Mouse (Mus musculus): Measurements from ENCODE around the gene Haus5. TPM values are rescaled to one million over a fixed set of nuclear protein-coding genes. Genes with fewer than 3 reads are reported as not detected.
A peak's percentile ranks its signal among the peaks of the same experiment; 100 is the strongest.

Gene Haus5
- polyA plus RNA-seq, 1 experiment from 2014 or later: 38.4 TPM

DNA sequence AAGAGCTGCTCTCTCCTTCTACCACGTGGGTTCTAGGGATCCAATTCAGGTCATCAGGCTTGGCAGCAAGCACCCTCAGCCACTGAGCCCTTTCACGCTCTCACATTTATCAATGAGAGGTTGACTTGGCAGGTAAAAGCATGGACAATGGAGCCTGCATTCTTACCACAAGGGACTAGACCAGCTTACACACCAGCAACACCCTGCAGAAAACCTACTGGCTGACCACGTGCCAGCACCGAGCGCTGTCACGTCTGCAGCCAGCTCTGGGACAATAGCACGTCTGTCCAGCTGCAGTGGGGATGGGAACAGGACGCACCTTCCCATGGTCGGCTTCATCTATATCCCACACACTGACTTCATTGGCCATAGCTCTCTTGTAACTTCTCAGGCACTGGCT is 46.1 kb downstream of the Haus5 start:
- H3K36me3 ChIP-seq: peaks cover 64% of the 10 kb centered on the region
- H3K4me3 ChIP-seq: no peak overlapping the region
- H3K9me3 ChIP-seq (replicated peaks): no peaks in the 10 kb centered on the region
- H3K27ac ChIP-seq: no peak overlapping the region
- H3K9ac ChIP-seq: no peak overlapping the region
- ATAC-seq (ENCODE audit: low FRiP score): no peak
- no peaks in the 10 kb centered on the region for H3K4me1 ChIP-seq
- WGBS: 94% methylated on average over 9 of the region's 9 CpGs
- H3K27me3 ChIP-seq: no peaks in the 10 kb centered on the region
- no peak overlapping the region for H3K4me2 ChIP-seq (replicated peaks)

DNA sequence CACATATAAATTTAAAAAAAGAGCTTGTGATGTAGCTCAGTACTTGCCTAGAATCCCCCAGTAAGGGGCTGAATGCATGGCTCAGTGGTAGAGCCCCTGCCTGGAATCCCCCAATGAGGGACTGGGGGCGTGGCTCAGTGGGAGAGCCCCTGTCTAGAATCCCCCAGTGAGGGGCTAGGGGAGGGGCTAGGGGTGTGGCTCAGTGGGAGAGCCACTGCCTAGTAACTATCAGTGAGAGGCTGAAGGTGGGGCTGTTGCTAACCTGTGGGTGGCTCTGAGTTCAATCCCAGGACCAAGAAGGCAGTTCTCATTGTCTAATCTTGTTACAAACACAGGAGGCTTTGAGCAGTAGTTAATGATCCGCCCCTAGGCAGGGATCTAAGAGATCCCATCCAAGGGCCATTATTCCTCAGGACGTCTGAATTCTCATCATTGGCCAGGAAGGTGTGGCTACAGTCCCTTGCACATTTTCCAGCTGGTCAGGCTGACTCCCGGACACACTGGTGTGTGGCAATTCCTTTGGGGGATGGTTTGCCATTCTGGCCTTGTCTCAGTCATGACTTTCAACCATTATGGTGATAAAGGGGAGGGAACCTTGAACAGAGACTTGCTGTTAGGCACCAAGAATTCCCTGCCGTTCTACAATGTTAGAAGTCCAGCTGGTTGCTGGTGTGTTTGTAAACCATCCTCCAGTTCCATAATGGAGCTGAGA is 49.6 kb downstream of the Haus5 start:
- H3K9me3 ChIP-seq (replicated peaks): no peaks in the 10 kb centered on the region
- no peak overlapping the region for H3K27ac ChIP-seq
- no peak overlapping the region for H3K4me2 ChIP-seq (replicated peaks)
- H3K36me3 ChIP-seq: peaks cover 38% of the 10 kb centered on the region
- 58% methylated on average over 5 of the region's 5 CpGs for WGBS
- H3K27me3 ChIP-seq: no peaks in the 10 kb centered on the region
- H3K9ac ChIP-seq: no peak overlapping the region
- no peak overlapping the region for H3K4me3 ChIP-seq
- ATAC-seq (ENCODE audit: low FRiP score): no peak
- H3K4me1 ChIP-seq: no peaks in the 10 kb centered on the region

- Histone ChIP-seq H3K27ac (no peak overlapping the region), H3K4me2 (replicated peaks) (no peak overlapping the region), H3K36me3 (peaks cover 38% of the 10 kb centered on the region), H3K9me3 (replicated peaks) (no peaks in the 10 kb centered on the region), H3K27me3 (no peaks in the 10 kb centered on the region), H3K4me1 (no peaks in the 10 kb centered on the region), H3K9ac (no peak overlapping the region), H3K4me3 (no peak overlapping the region)
- no peak for ATAC-seq (ENCODE audit: low FRiP score)
- 85% methylated on average over 2 of the region's 2 CpGs for WGBS
Measured at GRCm38 (mm10) chr7:30614454-30614853, 50.3 kb downstream of the Haus5 start.

- H3K9me3 ChIP-seq (replicated peaks): no peaks in the 10 kb centered on the region
- WGBS: 27% methylated on average over 14 of the region's 14 CpGs
- no peak overlapping the region for H3K4me3 ChIP-seq
- H3K36me3 ChIP-seq: peaks cover 30% of the 10 kb centered on the region
- ATAC-seq (ENCODE audit: low FRiP score): peak; percentile 26; the same call in 1 of the 2 replicates
- H3K4me1 ChIP-seq: no peaks in the 10 kb centered on the region
- no peak overlapping the region for H3K27ac ChIP-seq
- H3K27me3 ChIP-seq: no peaks in the 10 kb centered on the region
- H3K9ac ChIP-seq: no peak overlapping the region
- H3K4me2 ChIP-seq (replicated peaks): no peak overlapping the region
Measured at GRCm38 (mm10) chr7:30613529-30614112, 51.2 kb downstream of the Haus5 start.

DNA sequence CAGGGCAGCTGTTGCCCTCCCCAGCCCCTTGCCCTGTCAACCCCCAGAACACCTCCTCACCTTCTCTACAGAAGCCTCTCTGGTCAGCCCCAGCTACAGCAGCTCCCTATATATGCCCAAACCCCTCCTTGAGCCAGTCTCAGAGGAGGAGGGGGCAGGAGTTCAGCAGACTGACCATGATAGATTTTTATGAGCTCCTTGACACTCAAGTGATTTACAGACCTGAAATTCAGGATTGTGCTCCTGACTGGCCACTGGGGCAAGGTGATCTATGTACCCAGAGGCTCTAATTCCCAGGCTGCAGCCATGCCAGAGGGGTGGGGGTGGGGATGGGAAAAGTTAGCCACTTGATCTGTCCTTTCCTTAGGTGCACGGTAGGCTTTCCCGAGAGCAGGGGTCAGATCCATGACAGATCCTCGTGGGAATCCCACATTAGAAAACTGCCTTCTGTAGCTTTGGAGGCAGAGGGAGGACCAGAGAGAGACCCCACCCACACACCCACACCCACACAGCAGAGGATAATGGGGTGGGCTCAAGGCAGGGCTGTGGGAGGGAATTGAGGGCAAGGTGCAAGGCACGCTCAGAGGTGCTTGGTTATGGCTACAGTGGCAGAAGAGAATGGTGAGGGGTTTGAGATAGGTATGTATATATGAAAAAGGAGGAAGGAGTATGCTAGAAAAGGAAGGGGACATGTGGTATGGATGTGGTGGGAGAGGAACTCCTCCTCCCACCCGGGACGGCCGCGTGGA is 52.0 kb downstream of the Haus5 start, which contains the start of gene Upk1a:
Gene Upk1a (minus strand): TSS at position 194 of the 749 bp plus-strand sequence.
- Histone ChIP-seq H3K27me3 (no peaks in the 10 kb centered on the region), H3K4me1 (no peaks in the 10 kb centered on the region), H3K36me3 (peaks cover 22% of the 10 kb centered on the region), H3K4me3 (no peak within 1 kb of the TSS), H3K4me2 (replicated peaks) (no peak within 1 kb of the TSS), H3K27ac (no peak within 1 kb of the TSS), H3K9ac (no peak within 1 kb of the TSS), H3K9me3 (replicated peaks) (no peaks in the 10 kb centered on the region)
- ATAC-seq (ENCODE audit: low FRiP score): no peak
- WGBS: 78% methylated on average over 8 of the region's 8 CpGs

GRCm38 (mm10) chr7:30610043-30610442 is 54.8 kb downstream of the Haus5 start:
- Histone ChIP-seq H3K9ac (no peak overlapping the region), H3K36me3 (no peaks in the 10 kb centered on the region), H3K4me1 (no peaks in the 10 kb centered on the region), H3K9me3 (replicated peaks) (no peaks in the 10 kb centered on the region), H3K4me2 (replicated peaks) (no peak overlapping the region), H3K27ac (no peak overlapping the region), H3K27me3 (no peaks in the 10 kb centered on the region; the same call in 1 of the 2 replicates), H3K4me3 (no peak overlapping the region)
- no peak for ATAC-seq (ENCODE audit: low FRiP score)
- WGBS: 57% methylated on average over 7 of the region's 7 CpGs

- no peak for ATAC-seq (ENCODE audit: low FRiP score)
Measured at GRCm38 (mm10) chr7:30608476-30608875, 56.3 kb downstream of the Haus5 start.

DNA sequence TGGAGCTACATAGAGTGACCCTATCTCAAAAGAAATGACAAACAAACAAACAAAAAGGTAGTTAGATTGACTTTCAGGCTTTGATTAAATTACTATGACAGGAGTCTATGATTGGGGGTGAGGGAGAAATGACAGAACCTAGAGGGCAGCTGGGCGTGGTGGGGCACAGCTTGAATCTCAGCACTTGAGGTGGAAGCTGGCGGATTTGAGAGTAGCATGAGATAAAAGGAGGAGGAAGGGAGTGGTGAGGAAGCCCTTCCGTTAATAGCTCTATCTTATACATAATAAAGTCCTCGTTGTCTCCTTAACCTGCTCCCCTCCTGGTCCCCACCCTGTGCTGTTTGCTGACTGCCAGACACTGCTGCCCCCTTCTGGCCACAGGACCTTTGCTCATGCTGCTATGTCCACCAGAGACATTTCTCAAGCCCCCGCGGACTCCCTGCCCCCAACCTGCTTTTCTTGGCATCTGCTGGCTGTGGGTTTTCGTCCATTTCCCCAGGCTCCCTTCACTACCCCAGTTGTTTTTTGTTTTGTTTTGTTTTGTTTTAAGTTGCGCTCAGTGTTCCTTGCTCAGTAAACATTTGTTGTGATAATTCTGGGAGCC is 57.0 kb downstream of the Haus5 start:
- no peak overlapping the region for H3K4me3 ChIP-seq
- no peaks in the 10 kb centered on the region; the same call in 1 of the 2 replicates for H3K27me3 ChIP-seq
- 0 out of 2 replicates have a peak, but pooled peaks have one; percentile 48 for ATAC-seq (ENCODE audit: low FRiP score)
- no peak overlapping the region for H3K9ac ChIP-seq
- H3K9me3 ChIP-seq (replicated peaks): no peaks in the 10 kb centered on the region
- H3K36me3 ChIP-seq: no peaks in the 10 kb centered on the region
- H3K4me2 ChIP-seq (replicated peaks): no peak overlapping the region
- 35% methylated on average over 8 of the region's 8 CpGs for WGBS
- H3K27ac ChIP-seq: no peak overlapping the region
- H3K4me1 ChIP-seq: no peaks in the 10 kb centered on the region

More at GRCm38 (mm10) chr7:30608476-30608875, 56.3 kb downstream of the Haus5 start:
- Histone ChIP-seq H3K36me3 (no peaks in the 10 kb centered on the region), H3K9ac (no peak overlapping the region), H3K27ac (no peak overlapping the region), H3K4me3 (no peak overlapping the region), H3K4me2 (replicated peaks) (no peak overlapping the region), H3K4me1 (no peaks in the 10 kb centered on the region), H3K9me3 (replicated peaks) (no peaks in the 10 kb centered on the region), H3K27me3 (no peaks in the 10 kb centered on the region; the same call in 1 of the 2 replicates)
- WGBS: 54% methylated on average over 14 of the region's 16 CpGs

- Histone ChIP-seq H3K27me3 (no peaks in the 10 kb centered on the region; the same call in 1 of the 2 replicates), H3K9ac (no peak overlapping the region), H3K4me3 (no peak overlapping the region), H3K4me2 (replicated peaks) (no peak overlapping the region), H3K27ac (no peak overlapping the region), H3K36me3 (no peaks in the 10 kb centered on the region), H3K9me3 (replicated peaks) (no peaks in the 10 kb centered on the region), H3K4me1 (peaks cover 9% of the 10 kb centered on the region)
- no peak for ATAC-seq (ENCODE audit: low FRiP score)
- WGBS: 86% methylated on average over 8 of the region's 8 CpGs
Measured at GRCm38 (mm10) chr7:30604944-30605343, 59.9 kb downstream of the Haus5 start.

DNA sequence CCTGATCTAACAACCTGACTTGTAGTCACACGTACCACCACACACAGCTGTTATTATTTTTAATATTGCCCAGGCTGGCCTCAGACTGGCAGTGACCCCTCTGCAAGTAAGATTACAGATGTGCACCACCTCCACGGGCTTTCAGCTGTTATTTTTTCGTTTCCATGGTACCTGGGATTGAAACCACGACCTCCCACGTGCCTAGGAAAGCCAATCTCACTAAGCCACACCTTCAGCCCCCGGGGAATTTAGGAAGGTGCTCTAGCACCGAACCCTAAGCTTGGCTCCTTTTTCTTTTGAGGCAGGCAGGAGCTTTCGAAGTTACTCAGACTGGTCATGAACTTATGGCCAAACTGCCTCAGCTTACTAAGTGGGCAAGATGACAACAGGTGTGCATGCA is 60.4 kb downstream of the Haus5 start:
- Histone ChIP-seq H3K9ac (no peak overlapping the region), H3K9me3 (replicated peaks) (no peaks in the 10 kb centered on the region), H3K27ac (no peak overlapping the region), H3K4me3 (no peak overlapping the region), H3K4me1 (peaks cover 12% of the 10 kb centered on the region), H3K36me3 (no peaks in the 10 kb centered on the region), H3K27me3 (no peaks in the 10 kb centered on the region; the same call in 1 of the 2 replicates), H3K4me2 (replicated peaks) (no peak overlapping the region)
- no peak for ATAC-seq (ENCODE audit: low FRiP score)
- whole genome bisulfite sequencing: 66% methylated on average over 8 of the region's 8 CpGs
